24 mouse cellular contexts compared by ENCODE assay signal in the genomic region with DNA sequence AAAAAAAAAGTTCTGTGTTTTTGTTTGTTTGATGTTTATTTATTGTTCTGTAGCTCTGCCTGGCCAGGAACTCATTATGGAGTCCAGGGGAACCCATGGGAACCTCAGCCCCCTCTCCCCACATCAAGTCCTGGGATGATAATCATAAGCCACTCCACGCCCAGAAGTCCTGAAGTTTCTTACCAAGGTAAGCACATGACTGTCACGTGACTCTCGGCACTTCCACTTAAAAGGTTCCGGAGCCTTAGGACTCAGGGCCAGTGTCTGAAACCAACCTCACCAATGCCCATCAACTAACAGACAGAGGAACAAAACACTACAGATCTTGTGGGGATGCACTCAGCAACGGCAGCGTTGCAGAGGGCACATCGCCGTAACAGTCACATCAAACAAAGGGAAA. TPM values are rescaled to one million over a fixed set of nuclear protein-coding genes. Genes with fewer than 3 reads are reported as not detected.
"Had no signal": no experiment of that assay in that cellular context is flagged by ENCODE, and none has a peak within 500 bp of the region (broad histone marks: within the 10 kb centered on the region; RNA-seq: fewer than 3 reads in every experiment).

No protein-coding gene starts in this region.

- H3K9me3 ChIP-seq: limb, embryonic 15.5 days; midbrain, embryonic 13.5 days; neural tube, embryonic 13.5 days had no signal

- H3K4me1 ChIP-seq: midbrain, embryonic 13.5 days; neural tube, embryonic 13.5 days had no signal

- H3K27me3 ChIP-seq: limb, embryonic 12.5 days; limb, embryonic 15.5 days; midbrain, embryonic 13.5 days; neural tube, embryonic 13.5 days had no signal

- H3K4me3 ChIP-seq: layer of hippocampus, adult 2 months; limb, embryonic 12.5 days; limb, embryonic 15.5 days; midbrain, embryonic 13.5 days; myocyte; neural tube, embryonic 13.5 days had no signal

- ATAC-seq: liver, postnatal 0 days; lung, postnatal 0 days; midbrain, embryonic 13.5 days; midbrain, embryonic 16.5 days had no signal

- H3K9ac ChIP-seq: limb, embryonic 12.5 days; limb, embryonic 15.5 days; liver, embryonic 14.5 days; liver, postnatal 0 days; lung, embryonic 14.5 days; midbrain, embryonic 13.5 days; neural tube, embryonic 13.5 days had no signal

- H3K4me2 ChIP-seq: limb, embryonic 12.5 days; limb, embryonic 15.5 days; liver, embryonic 11.5 days; lung, embryonic 14.5 days; midbrain, embryonic 13.5 days; neural tube, embryonic 13.5 days had no signal

- DNase-seq: kidney, adult 18-20 months; kidney, adult 9 months; kidney, postnatal 14 days; layer of hippocampus, postnatal 36 days; liver, postnatal 0 days; lung, embryonic 14.5 days; thymus, adult 18-20 months; thymus, postnatal 36 days had no signal

- H3K36me3 ChIP-seq: midbrain, embryonic 13.5 days; neural tube, embryonic 13.5 days had no signal

- H3K27ac ChIP-seq: layer of hippocampus, adult 2 months; limb, embryonic 12.5 days; limb, embryonic 15.5 days; liver, embryonic 14.5 days; macrophage; midbrain, embryonic 13.5 days; neural tube, embryonic 13.5 days had no signal

RNA-seq across cellular contexts. Expression of a gene that starts 23.9 kb away (rescaled TPM):
- total RNA-seq: neutrophil, adult 5-6 weeks had no signal

RNA-seq across cellular contexts. Expression of a gene that starts 58.4 kb away (rescaled TPM):
- total RNA-seq: layer of hippocampus, postnatal 10 days; megakaryocyte, adult 5-6 weeks; monocyte, adult 5-6 weeks; neutrophil, adult 5-6 weeks had no signal
- polyA plus RNA-seq: limb, embryonic 12.5 days; macrophage; midbrain, embryonic 13.5 days; neural tube, embryonic 13.5 days; small intestine, adult 2 months had no signal
